Mouse (Mus musculus) limb, embryonic 11.5 days (tissue): ENCODE measurements around the gene Rab28. TPM values are rescaled to one million over a fixed set of nuclear protein-coding genes. Genes with fewer than 3 reads are reported as not detected.

Experiments
- ATAC-seq: fragments of 200-750 bp; cut with Nextera tagmentation; 2 replicates; pipeline ENCODE4 v1.8.0; 2017; ENCODE audit warnings: low read depth; ENCODE audit not compliant: insufficient number of reproducible peaks, low FRiP score, low TSS enrichment
- DNase-seq: peaks from one replicate; pipeline ENCODE4 v3.0.0-alpha.2; 2015; ENCODE audit warnings: low spot score
- H3K27ac ChIP-seq: fragments of 300-500 bp; sonication (generic); replicated peaks from 2 replicates; pipeline ENCODE4 v1.5.1; 2014; ENCODE audit warnings: low read depth, mild to moderate bottlenecking, low read length
- H3K27me3 ChIP-seq: fragments of 300-500 bp; sonication (generic); 2 replicates; pipeline ENCODE4 v1.6.1; 2014; ENCODE audit warnings: mild to moderate bottlenecking, low read length, mixed read lengths; ENCODE audit not compliant: control insufficient read depth, insufficient read depth
- H3K36me3 ChIP-seq: fragments of 300-500 bp; sonication (generic); 2 replicates; pipeline ENCODE4 v1.6.1; 2014; ENCODE audit warnings: mild to moderate bottlenecking, low read length, moderate library complexity, mixed read lengths; ENCODE audit not compliant: control insufficient read depth, insufficient read depth
- H3K4me1 ChIP-seq: fragments of 300-500 bp; sonication (generic); 2 replicates; pipeline ENCODE4 v1.6.1; 2014; ENCODE audit warnings: low read length, mixed read lengths; ENCODE audit not compliant: control insufficient read depth, insufficient read depth
- H3K4me2 ChIP-seq: fragments of 300-500 bp; sonication (generic); 2 replicates; pipeline ENCODE4 v1.6.1; 2014; ENCODE audit warnings: low read depth, mild to moderate bottlenecking, moderate library complexity; ENCODE audit not compliant: severe bottlenecking
- H3K4me3 ChIP-seq: fragments of 300-500 bp; sonication (generic); 2 replicates; pipeline ENCODE4 v1.5.1; 2014; ENCODE audit warnings: low read depth, low read length
- H3K9ac ChIP-seq: fragments of 300-500 bp; sonication (generic); 2 replicates; pipeline ENCODE4 v1.6.1; 2014; ENCODE audit warnings: mild to moderate bottlenecking, low read length
- H3K9me3 ChIP-seq: fragments of 300-500 bp; sonication (generic); 2 replicates; pipeline ENCODE4 v1.6.1; 2016; ENCODE audit warnings: low read length; ENCODE audit not compliant: control insufficient read depth
- WGBS: fragments of 180-500 bp; shearing (Covaris S2); extraction: QIAGEN DNeasy Blood & Tissue Kit; methylation state at CpG from one replicate; pipeline ENCODE4 v1.1.7; 2014; 5-methylcytosine and 5-hydroxymethylcytosine counted together
- polyA plus RNA-seq: library from polyadenylated mRNA; unstranded; fragments of >200 nt; fragmentation: Nextera tagmentation; extraction: Ambion mirVana; gene quantifications from 2 replicates; pipeline ENCODE4 v1.2.1, GENCODE M21; 2014

The Rab28 gene
- polyA plus RNA-seq, 1 experiment from 2014 or later: 80.1 TPM

- no peak overlapping the region for H3K4me2 ChIP-seq
- DNase-seq (no peak), ATAC-seq (no peak; the same call in 1 of the 2 replicates)
- H3K27ac ChIP-seq: no peak overlapping the region
- H3K4me1 ChIP-seq: no peaks in the 10 kb centered on the region
- H3K4me3 ChIP-seq: no peak overlapping the region
- H3K36me3 ChIP-seq: no peaks in the 10 kb centered on the region
- no peak overlapping the region for H3K9ac ChIP-seq
- 89% methylated on average over 1 of the region's 1 CpGs for WGBS
- H3K27me3 ChIP-seq: no peaks in the 10 kb centered on the region
- H3K9me3 ChIP-seq: no peaks in the 10 kb centered on the region
Measured at GRCm38 (mm10) chr5:41618966-41619365, 89.0 kb downstream of the Rab28 start.

GRCm38 (mm10) chr5:41610447-41611030 is 97.4 kb downstream of the Rab28 start:
- H3K27me3 ChIP-seq: no peaks in the 10 kb centered on the region
- DNase-seq (no peak), ATAC-seq (no peak)
- no peaks in the 10 kb centered on the region for H3K4me1 ChIP-seq
- H3K4me2 ChIP-seq: no peak overlapping the region
- H3K36me3 ChIP-seq: no peaks in the 10 kb centered on the region
- H3K27ac ChIP-seq: no peak overlapping the region
- no peak overlapping the region for H3K4me3 ChIP-seq
- no peak overlapping the region for H3K9ac ChIP-seq
- no peaks in the 10 kb centered on the region for H3K9me3 ChIP-seq
- WGBS: 60% methylated on average over 5 of the region's 5 CpGs

GRCm38 (mm10) chr5:41596242-41597117 is 111.5 kb downstream of the Rab28 start:
- 0 out of 2 replicates have a peak, but pooled peaks have one; percentile 57 for ATAC-seq

GRCm38 (mm10) chr5:41595199-41595598 is 112.8 kb downstream of the Rab28 start:
- peaks cover 2% of the 10 kb centered on the region; the same call in 1 of the 2 replicates for H3K4me1 ChIP-seq
- H3K27me3 ChIP-seq: no peaks in the 10 kb centered on the region
- no peak overlapping the region for H3K4me3 ChIP-seq
- 71% methylated on average over 3 of the region's 3 CpGs for WGBS
- H3K27ac ChIP-seq: no peak overlapping the region
- H3K36me3 ChIP-seq: no peaks in the 10 kb centered on the region
- DNase-seq (no peak), ATAC-seq (no peak)
- no peak overlapping the region for H3K4me2 ChIP-seq
- no peaks in the 10 kb centered on the region for H3K9me3 ChIP-seq
- H3K9ac ChIP-seq: no peak overlapping the region

More at GRCm38 (mm10) chr5:41596242-41597117, 111.5 kb downstream of the Rab28 start:
- no peak overlapping the region for H3K9ac ChIP-seq
- no peak for DNase-seq
- H3K27ac ChIP-seq: no peak overlapping the region
- H3K36me3 ChIP-seq: no peaks in the 10 kb centered on the region
- no peak overlapping the region for H3K4me3 ChIP-seq
- peaks cover 2% of the 10 kb centered on the region; the same call in 1 of the 2 replicates for H3K4me1 ChIP-seq
- no peaks in the 10 kb centered on the region for H3K9me3 ChIP-seq
- no peak overlapping the region for H3K4me2 ChIP-seq
- WGBS: 98% methylated on average over 3 of the region's 3 CpGs
- H3K27me3 ChIP-seq: no peaks in the 10 kb centered on the region

GRCm38 (mm10) chr5:41578051-41578450 is 129.9 kb downstream of the Rab28 start:
- Histone ChIP-seq H3K36me3 (no peaks in the 10 kb centered on the region), H3K27ac (no peak overlapping the region), H3K9ac (no peak overlapping the region), H3K9me3 (no peaks in the 10 kb centered on the region; the same call in 1 of the 2 replicates), H3K4me1 (no peaks in the 10 kb centered on the region), H3K4me3 (no peak overlapping the region), H3K4me2 (no peak overlapping the region), H3K27me3 (no peaks in the 10 kb centered on the region)
- DNase-seq: no peak
- no peak for ATAC-seq
- 64% methylated on average over 2 of the region's 2 CpGs for WGBS

Other genes with a start within 250 kb of the Rab28 start
- gene Nkx3-2, start 56.3 kb upstream of the Rab28 start, polyA plus RNA-seq: 1.3 and 2.3 TPM in 2 replicates
- gene Bod1l, start 136.2 kb upstream of the Rab28 start, polyA plus RNA-seq: 24.2 and 26.4 TPM in 2 replicates